Mouse (Mus musculus) thymus, postnatal 0 days (tissue): ENCODE measurements around the gene Pex26. TPM values are rescaled to one million over a fixed set of nuclear protein-coding genes. Genes with fewer than 3 reads are reported as not detected.
A peak's percentile ranks its signal among the peaks of the same experiment; 100 is the strongest.

Experiments used
- DNase-seq: peaks from one replicate; pipeline ENCODE4 v3.0.0-alpha.2; 2015; ENCODE audit warnings: low spot score
- polyA plus RNA-seq: library from polyadenylated mRNA; unstranded; fragments of >200 nt; fragmentation: Nextera tagmentation; extraction: Ambion mirVana; gene quantifications from 2 replicates; pipeline ENCODE4 v1.2.1, GENCODE M21; 2015

The Pex26 gene
- polyA plus RNA-seq, 1 experiment from 2014 or later, result 8.0 TPM

- DNase-seq, result no peak
Measured at GRCm38 (mm10) chr6:121232652-121233051, 49.2 kb downstream of the Pex26 start.

GRCm38 (mm10) chr6:121236386-121236785, 52.9 kb downstream of the Pex26 start:
- no peak for DNase-seq

- no peak for DNase-seq
Measured at GRCm38 (mm10) chr6:121238209-121238608, 54.7 kb downstream of the Pex26 start.

GRCm38 (mm10) chr6:121241780-121242179, 58.3 kb downstream of the Pex26 start:
- DNase-seq, result peak; percentile 40

- peak; percentile 80 for DNase-seq
Measured at GRCm38 (mm10) chr6:121243161-121243560, 59.7 kb downstream of the Pex26 start.

GRCm38 (mm10) chr6:121245127-121246036, 61.9 kb downstream of the Pex26 start, which contains the start of gene Usp18:
Gene Usp18, plus strand, starts transcription at chr6:121245906.
- peak; percentile 83 for DNase-seq

- DNase-seq, result no peak
Measured at GRCm38 (mm10) chr6:121246037-121246361, 62.5 kb downstream of the Pex26 start.

Other genes starting within 250 kb of the Pex26 start
- 12.8 and 15.3 TPM in 2 replicates for gene Mical3, start 52.7 kb upstream of the Pex26 start, polyA plus RNA-seq
- 5.0 and 6.1 TPM in 2 replicates for gene Tuba8, start 27.0 kb downstream of the Pex26 start, polyA plus RNA-seq
- gene Usp18, start 62.2 kb downstream of the Pex26 start, polyA plus RNA-seq, result 48.3 and 54.4 TPM in 2 replicates
- 4.3 and 5.6 TPM in 2 replicates for gene Slc6a13, start 116.6 kb downstream of the Pex26 start, polyA plus RNA-seq
- gene Slc6a12, start 159.4 kb downstream of the Pex26 start, polyA plus RNA-seq, result 0.13 and 0.14 TPM in 2 replicates